Mouse (Mus musculus) E14TG2a.4 (cell line): ENCODE measurements around the gene Rasa2.

ENCODE experiments used
- H3K27me3 ChIP-seq: 2 replicates; pipeline ENCODE4 v1.6.1; 2014; ENCODE audit warnings: low read length, control low read depth; ENCODE audit not compliant: insufficient read depth
- H3K36me3 ChIP-seq: 2 replicates; pipeline ENCODE4 v1.6.1; 2014; ENCODE audit warnings: low read length, control low read depth; ENCODE audit not compliant: insufficient read depth
- H3K4me1 ChIP-seq: replicated peaks from 2 replicates; pipeline ENCODE4 v1.6.1; 2014; ENCODE audit warnings: low read depth, low read length, control low read depth
- H3K4me3 ChIP-seq: replicated peaks from 2 replicates; pipeline ENCODE4 v1.5.1; 2014; ENCODE audit warnings: mild to moderate bottlenecking, low read length
- H3K9me3 ChIP-seq: 2 replicates; pipeline ENCODE4 v1.6.1; 2014; ENCODE audit warnings: low read length, control low read depth
- CTCF ChIP-seq: conservative IDR thresholded peaks from 2 replicates; pipeline ENCODE4 v1.5.1; 2014; ENCODE audit warnings: low read length
- NANOG ChIP-seq: IDR thresholded peaks from 2 replicates; pipeline ENCODE4 v1.6.1; 2014; ENCODE audit warnings: borderline replicate concordance, low read length, mixed read lengths
- POU5F1 ChIP-seq: IDR thresholded peaks from 2 replicates; pipeline ENCODE4 v1.6.1; 2014; ENCODE audit warnings: low read length, borderline replicate concordance

Rasa2 gene

DNA sequence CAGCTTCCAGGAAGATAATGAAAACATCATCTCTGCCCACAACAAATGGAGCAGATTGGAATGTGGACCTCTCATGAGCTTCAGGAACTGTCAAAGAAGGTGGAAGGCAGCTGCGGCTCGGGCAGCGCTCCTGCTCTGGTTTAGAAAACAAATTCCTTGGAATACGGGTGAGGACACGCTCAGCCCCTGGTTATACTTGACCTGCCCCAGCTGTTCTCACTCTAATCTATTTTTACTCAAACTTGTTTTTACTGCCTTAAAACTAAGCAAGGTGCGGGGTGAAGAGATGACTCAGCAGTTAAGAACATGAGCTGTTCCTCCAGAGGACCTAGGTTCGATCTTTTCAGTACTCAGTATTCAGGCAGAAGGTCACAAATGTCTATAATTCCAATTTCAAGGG, 130.2 kb downstream of the Rasa2 start:
- TF ChIP-seq NANOG (no peak), POU5F1 (no peak), CTCF (no peak)
- H3K4me3 ChIP-seq = no peak overlapping the region
- peaks cover 2% of the 10 kb centered on the region; the same call in 1 of the 2 replicates for H3K27me3 ChIP-seq
- H3K4me1 ChIP-seq = peaks cover 24% of the 10 kb centered on the region
- no peaks in the 10 kb centered on the region for H3K36me3 ChIP-seq
- H3K9me3 ChIP-seq = peaks cover 8% of the 10 kb centered on the region; the same call in 1 of the 2 replicates

DNA sequence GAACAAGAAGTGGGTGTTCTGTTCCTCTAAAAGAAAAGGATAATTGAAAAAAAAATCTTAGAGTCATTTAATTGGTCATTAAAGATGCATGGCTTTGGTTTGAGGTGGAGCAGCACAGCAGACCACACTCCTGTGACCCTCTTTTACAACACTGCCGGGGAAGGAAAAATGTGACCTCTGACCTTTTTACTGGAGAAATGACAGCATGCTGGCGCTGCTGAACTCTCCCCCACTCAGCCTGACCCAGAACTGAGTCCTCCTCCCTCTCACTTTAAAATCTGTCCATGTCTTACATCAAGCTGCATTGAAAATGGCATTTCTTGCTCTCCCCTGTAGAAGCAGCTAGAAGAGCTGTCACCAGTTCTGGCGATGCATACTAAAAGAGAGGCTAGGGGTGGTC, 138.2 kb downstream of the Rasa2 start:
- peaks cover 2% of the 10 kb centered on the region; the same call in 1 of the 2 replicates for H3K27me3 ChIP-seq
- H3K4me3 ChIP-seq = no peak overlapping the region
- H3K9me3 ChIP-seq = no peaks in the 10 kb centered on the region
- H3K4me1 ChIP-seq = peaks cover 40% of the 10 kb centered on the region
- H3K36me3 ChIP-seq = no peaks in the 10 kb centered on the region
- no peak for TF ChIP-seq NANOG
- TF ChIP-seq CTCF = no peak
- TF ChIP-seq POU5F1 = no peak

DNA sequence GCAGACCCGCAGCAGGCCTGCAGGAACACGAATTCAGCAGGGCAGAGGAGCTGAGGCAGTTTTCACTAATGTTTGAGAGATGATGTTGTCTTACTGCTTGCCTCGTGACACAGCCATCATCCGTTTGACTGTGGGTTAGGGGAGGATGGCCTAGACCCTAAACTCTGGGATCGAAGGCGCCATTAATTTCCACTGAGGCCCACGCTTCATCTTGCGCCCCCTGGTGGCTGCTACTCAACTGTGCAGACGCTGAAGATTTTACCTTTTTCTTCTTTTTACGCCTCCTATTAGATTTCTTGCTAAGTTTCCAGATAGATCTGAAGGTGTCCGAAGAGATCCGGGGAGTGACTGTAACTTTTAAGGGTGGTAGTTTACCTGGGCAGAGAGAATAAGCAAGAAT, 139.6 kb downstream of the Rasa2 start:
- no peaks in the 10 kb centered on the region for H3K36me3 ChIP-seq
- no peaks in the 10 kb centered on the region for H3K9me3 ChIP-seq
- peaks cover 2% of the 10 kb centered on the region; the same call in 1 of the 2 replicates for H3K27me3 ChIP-seq
- peaks cover 43% of the 10 kb centered on the region for H3K4me1 ChIP-seq
- 0 out of 2 replicates have a peak overlapping the region, but pooled peaks have one; percentile 48 for H3K4me3 ChIP-seq
- TF ChIP-seq CTCF (peak; percentile 98), NANOG (no peak)
